Mouse (Mus musculus) G1E (cell line): ENCODE results near the gene Zfp612. TPM values are rescaled to one million over a fixed set of nuclear protein-coding genes. Genes with fewer than 3 reads are reported as not detected.

ENCODE experiments used
- ATAC-seq: 2 replicates; pipeline ENCODE4 v1.8.0; 2016; ENCODE audit warnings: mild to moderate bottlenecking; ENCODE audit not compliant: insufficient number of reproducible peaks, poor library complexity, low FRiP score, severe bottlenecking; ENCODE audit errors: extremely low read depth
- DNase-seq: peaks from one replicate; pipeline ENCODE4 v3.0.0; 2012; ENCODE audit warnings: low spot score
- H3K27me3 ChIP-seq: 2 replicates; pipeline ENCODE4 v1.6.1; 2012; ENCODE audit warnings: mild to moderate bottlenecking, low read length, inconsistent platforms; ENCODE audit not compliant: insufficient read depth
- H3K36me3 ChIP-seq: replicated peaks from 2 replicates; pipeline ENCODE3; 2012; ENCODE audit warnings: mild to moderate bottlenecking, inconsistent platforms
- H3K4me1 ChIP-seq: 2 replicates; pipeline ENCODE4 v1.6.1; 2012; ENCODE audit warnings: low read depth, low read length, inconsistent platforms, mixed read lengths; ENCODE audit not compliant: insufficient read depth
- H3K4me3 ChIP-seq: 2 replicates; pipeline ENCODE4 v1.5.1; 2012; ENCODE audit warnings: low read depth, mild to moderate bottlenecking, inconsistent platforms, low read length, moderate library complexity, mixed read lengths
- H3K9me3 ChIP-seq: replicated peaks from 2 replicates; pipeline ENCODE4 v1.6.1; 2012; ENCODE audit warnings: inconsistent platforms
- CTCF ChIP-seq: IDR thresholded peaks from 2 replicates; pipeline ENCODE4 v1.5.1; 2012; ENCODE audit warnings: low read depth, low read length, inconsistent platforms, mixed read lengths
- GATA1 ChIP-seq: IDR thresholded peaks from 2 replicates; pipeline ENCODE4 v1.6.1; 2012; ENCODE audit warnings: borderline replicate concordance, low read length, inconsistent platforms, mixed read lengths
- GATA2 ChIP-seq: IDR thresholded peaks from 2 replicates; pipeline ENCODE4 v1.6.1; 2012; ENCODE audit warnings: low read depth, low read length, inconsistent platforms, borderline replicate concordance
- POLR2AphosphoS5 ChIP-seq: IDR thresholded peaks from 2 replicates; pipeline ENCODE4 v1.6.1; 2012; ENCODE audit warnings: low read depth, low read length, inconsistent platforms; ENCODE audit not compliant: insufficient replicate concordance
- TAL1 ChIP-seq: conservative IDR thresholded peaks from 2 replicates; pipeline ENCODE4 v1.6.1; 2012; ENCODE audit warnings: low read depth, low read length, inconsistent platforms, mixed read lengths
- polyA plus RNA-seq: library from polyadenylated mRNA; stranded (reverse); fragments of >175 nt; gene quantifications from 2 replicates; pipeline ENCODE4 v1.2.3, GENCODE M21; 2012
- total RNA-seq, 2 experiments: library from RNA; stranded (forward) in 1 of 2; stranded (reverse) in 1 of 2; fragments of 200-1000 nt in 1 of 2; fragments of >200 nt in 1 of 2; fragmentation: Nextera tagmentation in 1 of 2; gene quantifications; 2 replicates each; pipeline ENCODE4 v1.2.3; 2014 to 2017

Gene Zfp612
- total and polyA plus RNA-seq, 3 experiments: 0.44 TPM; not detected in 2

- Histone ChIP-seq H3K9me3 (peaks cover 79% of the 10 kb centered on the region), H3K36me3 (no peaks in the 10 kb centered on the region), H3K27me3 (no peaks in the 10 kb centered on the region), H3K4me3 (no peak overlapping the region), H3K4me1 (no peaks in the 10 kb centered on the region)
- TF ChIP-seq CTCF: no peak
- TF ChIP-seq POLR2AphosphoS5: no peak
- no peak for TF ChIP-seq GATA2
- no peak for TF ChIP-seq TAL1
- TF ChIP-seq GATA1: no peak
- ATAC-seq (no peak), DNase-seq (no peak)
Observed at GRCm38 (mm10) chr8:110119715-110120114, 40.2 kb downstream of the Zfp612 start.

- no peaks in the 10 kb centered on the region for H3K4me1 ChIP-seq
- H3K4me3 ChIP-seq: no peak overlapping the region
- H3K36me3 ChIP-seq: no peaks in the 10 kb centered on the region
- TF ChIP-seq TAL1: no peak
- TF ChIP-seq CTCF: no peak
- TF ChIP-seq POLR2AphosphoS5: no peak
- TF ChIP-seq GATA1: no peak
- no peak for TF ChIP-seq GATA2
- no peak for ATAC-seq
- H3K27me3 ChIP-seq: no peaks in the 10 kb centered on the region
- peaks cover 73% of the 10 kb centered on the region for H3K9me3 ChIP-seq
- DNase-seq: no peak
Observed at GRCm38 (mm10) chr8:110130537-110130936, 51.0 kb downstream of the Zfp612 start.

DNA sequence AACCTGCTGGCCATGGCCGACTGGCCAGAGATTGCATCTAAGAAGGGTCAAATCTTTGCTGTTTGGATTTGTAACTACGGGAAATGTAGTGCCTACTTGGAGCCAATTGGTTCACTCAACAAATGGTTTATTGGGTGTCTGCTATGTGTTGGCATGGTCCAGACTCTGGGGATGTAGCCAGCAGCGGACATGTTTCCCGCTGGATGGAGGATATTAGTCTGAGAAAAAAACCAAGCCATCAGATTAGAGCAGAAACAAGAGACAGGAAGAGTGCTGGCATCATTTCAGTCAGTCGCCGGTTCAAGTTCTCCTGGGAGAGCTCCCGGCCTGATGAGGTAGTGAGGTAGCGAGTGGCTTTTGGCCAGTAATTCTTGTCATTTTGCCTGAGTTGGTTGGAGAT is 54.7 kb downstream of the Zfp612 start:
- TF ChIP-seq CTCF (no peak), POLR2AphosphoS5 (no peak), GATA2 (no peak), GATA1 (no peak), TAL1 (no peak)
- Histone ChIP-seq H3K36me3 (no peaks in the 10 kb centered on the region), H3K4me1 (no peaks in the 10 kb centered on the region), H3K9me3 (peaks cover 64% of the 10 kb centered on the region), H3K27me3 (no peaks in the 10 kb centered on the region), H3K4me3 (no peak overlapping the region)
- ATAC-seq: no peak
- no peak for DNase-seq

- DNase-seq (no peak), ATAC-seq (no peak)
- no peak overlapping the region for H3K4me3 ChIP-seq
- peaks cover 58% of the 10 kb centered on the region for H3K9me3 ChIP-seq
- no peaks in the 10 kb centered on the region for H3K36me3 ChIP-seq
- no peak for TF ChIP-seq GATA2
- no peak for TF ChIP-seq TAL1
- no peak for TF ChIP-seq GATA1
- TF ChIP-seq POLR2AphosphoS5: no peak
- no peak for TF ChIP-seq CTCF
- no peaks in the 10 kb centered on the region for H3K27me3 ChIP-seq
- H3K4me1 ChIP-seq: no peaks in the 10 kb centered on the region
Observed at GRCm38 (mm10) chr8:110135515-110135914, 56.0 kb downstream of the Zfp612 start.

DNA sequence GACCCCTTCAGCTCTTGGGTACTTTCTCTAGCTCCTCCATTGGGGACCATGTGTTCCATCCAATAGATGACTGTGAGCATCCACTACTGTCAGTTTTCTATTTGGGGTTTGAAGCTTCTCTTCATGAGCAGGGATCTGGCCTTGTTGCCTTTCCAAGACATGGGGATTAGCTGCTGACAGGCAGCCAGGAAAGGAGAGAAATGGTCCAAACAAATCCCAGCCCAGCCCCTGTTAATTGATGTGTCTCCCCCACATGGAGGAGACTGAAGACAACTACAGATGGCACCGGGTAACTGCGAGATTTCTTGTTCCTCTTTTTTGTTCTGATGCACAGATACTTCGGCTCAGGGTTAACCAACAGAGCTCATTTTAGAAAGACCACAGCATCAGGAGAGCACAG is 60.6 kb downstream of the Zfp612 start:
- Histone ChIP-seq H3K27me3 (no peaks in the 10 kb centered on the region), H3K4me3 (no peak overlapping the region), H3K9me3 (peaks cover 56% of the 10 kb centered on the region), H3K4me1 (no peaks in the 10 kb centered on the region), H3K36me3 (no peaks in the 10 kb centered on the region)
- TF ChIP-seq TAL1: no peak
- no peak for TF ChIP-seq CTCF
- no peak for TF ChIP-seq POLR2AphosphoS5
- TF ChIP-seq GATA2: no peak
- TF ChIP-seq GATA1: no peak
- DNase-seq (no peak), ATAC-seq (no peak)

DNA sequence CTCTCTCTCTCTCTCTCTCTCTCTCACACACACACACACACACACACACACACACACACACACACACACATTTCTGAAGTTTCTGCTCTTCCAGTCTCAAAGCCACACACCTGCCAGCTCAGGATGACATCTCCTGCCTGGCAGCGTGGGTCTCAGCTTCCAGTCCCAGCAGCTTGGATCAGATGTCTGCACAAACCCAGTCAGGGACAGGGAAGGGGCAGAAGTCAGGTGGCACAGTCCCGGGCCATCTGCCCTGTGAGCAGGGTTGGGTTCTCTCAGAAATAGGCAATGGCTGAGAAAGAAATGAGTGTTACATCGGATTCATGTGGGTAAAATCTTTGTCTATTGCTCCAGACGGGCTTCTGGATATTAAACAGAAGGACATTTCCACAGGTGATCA is 61.2 kb downstream of the Zfp612 start:
- no peak for DNase-seq
- no peaks in the 10 kb centered on the region for H3K27me3 ChIP-seq
- no peaks in the 10 kb centered on the region for H3K36me3 ChIP-seq
- no peaks in the 10 kb centered on the region for H3K4me1 ChIP-seq
- TF ChIP-seq GATA1 (no peak), TAL1 (no peak), CTCF (no peak)
- H3K9me3 ChIP-seq: peaks cover 58% of the 10 kb centered on the region
- no peak overlapping the region for H3K4me3 ChIP-seq
- ATAC-seq: no peak

Other genes starting within 250 kb of the Zfp612 start
- 9.5 and 15.0 TPM in 2 replicates for gene Phlpp2, start 211.2 kb upstream of the Zfp612 start, total RNA-seq (2014; fragmentation: Nextera tagmentation)
- 4.8 and 6.5 TPM in 2 replicates for gene Phlpp2, start 211.2 kb upstream of the Zfp612 start, total RNA-seq (2017)
- 2.9 and 3.7 TPM in 2 replicates for gene Phlpp2, start 211.2 kb upstream of the Zfp612 start, polyA plus RNA-seq
- gene Marveld3, start 117.5 kb upstream of the Zfp612 start, total RNA-seq (2014; fragmentation: Nextera tagmentation): not detected in 2 replicates
- gene Marveld3, start 117.5 kb upstream of the Zfp612 start, total RNA-seq (2017): 0.16 TPM in 1 of 2 replicates, not detected in the other
- gene Marveld3, start 117.5 kb upstream of the Zfp612 start, polyA plus RNA-seq: not detected in 2 replicates
- not detected in 2 replicates for gene Tat, start 89.3 kb upstream of the Zfp612 start, total RNA-seq (2014; fragmentation: Nextera tagmentation)
- 0.22 TPM in 1 of 2 replicates, not detected in the other for gene Tat, start 89.3 kb upstream of the Zfp612 start, total RNA-seq (2017)
- gene Tat, start 89.3 kb upstream of the Zfp612 start, polyA plus RNA-seq: not detected in 2 replicates
- not detected in 2 replicates for gene Chst4, start 40.0 kb upstream of the Zfp612 start, total RNA-seq (2014; fragmentation: Nextera tagmentation)
- not detected in 2 replicates for gene Chst4, start 40.0 kb upstream of the Zfp612 start, total RNA-seq (2017)
- gene Chst4, start 40.0 kb upstream of the Zfp612 start, polyA plus RNA-seq: not detected in 2 replicates
- not detected in 2 replicates for gene Gm21964, start 21.5 kb downstream of the Zfp612 start, total RNA-seq (2014; fragmentation: Nextera tagmentation)
- 0.12 TPM in 1 of 2 replicates, not detected in the other for gene Gm21964, start 21.5 kb downstream of the Zfp612 start, total RNA-seq (2017)
- gene Gm21964, start 21.5 kb downstream of the Zfp612 start, polyA plus RNA-seq: not detected in 2 replicates
- gene Gm17720, start 23.0 kb downstream of the Zfp612 start, total RNA-seq (2014; fragmentation: Nextera tagmentation): not detected in 2 replicates
- not detected in 2 replicates for gene Gm17720, start 23.0 kb downstream of the Zfp612 start, total RNA-seq (2017)
- gene Gm17720, start 23.0 kb downstream of the Zfp612 start, polyA plus RNA-seq: not detected in 2 replicates
- gene Calb2, start 88.5 kb downstream of the Zfp612 start, total RNA-seq (2014; fragmentation: Nextera tagmentation): not detected in 2 replicates
- gene Calb2, start 88.5 kb downstream of the Zfp612 start, total RNA-seq (2017): not detected in 2 replicates
- gene Calb2, start 88.5 kb downstream of the Zfp612 start, polyA plus RNA-seq: not detected in 2 replicates
- gene Cmtr2, start 135.9 kb downstream of the Zfp612 start, total RNA-seq (2014; fragmentation: Nextera tagmentation): 10.5 and 12.2 TPM in 2 replicates
- gene Cmtr2, start 135.9 kb downstream of the Zfp612 start, total RNA-seq (2017): 14.4 and 17.1 TPM in 2 replicates
- 1.3 and 1.5 TPM in 2 replicates for gene Cmtr2, start 135.9 kb downstream of the Zfp612 start, polyA plus RNA-seq
- not detected in 2 replicates for gene Hydin, start 187.2 kb downstream of the Zfp612 start, total RNA-seq (2014; fragmentation: Nextera tagmentation)
- gene Hydin, start 187.2 kb downstream of the Zfp612 start, total RNA-seq (2017): under 0.01 and 0.05 TPM in 2 replicates
- not detected in 2 replicates for gene Hydin, start 187.2 kb downstream of the Zfp612 start, polyA plus RNA-seq